21 mouse cellular contexts compared by ENCODE assay signal in genomic region chr11:115194693-115195092, GRCm38 (mm10).
"Had no signal": no experiment of that assay in that cellular context is flagged by ENCODE, and none has a peak within 500 bp of the region (broad histone marks: within the 10 kb centered on the region; RNA-seq: fewer than 3 reads in every experiment).

No protein-coding gene starts in this region.

- H3K4me2 ChIP-seq: liver, embryonic 15.5 days; lung, embryonic 14.5 days; midbrain, embryonic 13.5 days; neural tube, embryonic 13.5 days had no signal

- H3K27me3 ChIP-seq: liver, embryonic 15.5 days; megakaryocyte, embryonic 14.5 days; midbrain, embryonic 13.5 days; neural tube, embryonic 13.5 days had no signal

- DNase-seq: kidney, adult 18-20 months; kidney, adult 9 months; kidney, postnatal 14 days; kidney, postnatal 4 days; lung, embryonic 14.5 days; right cerebral cortex, postnatal 14 days; right cerebral cortex, postnatal 4 days; thymus, adult 2 months; thymus, postnatal 14 days; thymus, postnatal 4 days had no signal

- H3K27ac ChIP-seq: liver, embryonic 15.5 days; midbrain, embryonic 10.5 days; midbrain, embryonic 13.5 days; neural tube, embryonic 13.5 days; stomach, postnatal 0 days had no signal

- ATAC-seq: inflammation-experienced regulatory T-cells, adult 6 months; intestine, embryonic 16.5 days; lung, postnatal 0 days; midbrain, embryonic 13.5 days; midbrain, embryonic 16.5 days had no signal

- H3K9me3 ChIP-seq: liver, embryonic 15.5 days; megakaryocyte, embryonic 14.5 days; midbrain, embryonic 10.5 days; midbrain, embryonic 13.5 days; neural tube, embryonic 13.5 days had no signal

- H3K9ac ChIP-seq: liver, embryonic 15.5 days; lung, embryonic 14.5 days; midbrain, embryonic 13.5 days; neural tube, embryonic 13.5 days had no signal

- H3K4me3 ChIP-seq: liver, embryonic 15.5 days; megakaryocyte, embryonic 14.5 days; midbrain, embryonic 10.5 days; midbrain, embryonic 13.5 days; myocyte; neural tube, embryonic 13.5 days had no signal

- H3K4me1 ChIP-seq: midbrain, embryonic 13.5 days; neural tube, embryonic 13.5 days had no signal
